Mouse (Mus musculus): Measurements from ENCODE around the gene Nipal3. TPM values are rescaled to one million over a fixed set of nuclear protein-coding genes. Genes with fewer than 3 reads are reported as not detected.

The Nipal3 gene
- 8.5 TPM for polyA plus RNA-seq (2014; fragmentation: Illumina TruSeq; extraction: RNeasy Lipid Tissue Mini Kit (QIAGEN cat#74804); ENCODE audit: low read depth, low replicate concordance)

DNA sequence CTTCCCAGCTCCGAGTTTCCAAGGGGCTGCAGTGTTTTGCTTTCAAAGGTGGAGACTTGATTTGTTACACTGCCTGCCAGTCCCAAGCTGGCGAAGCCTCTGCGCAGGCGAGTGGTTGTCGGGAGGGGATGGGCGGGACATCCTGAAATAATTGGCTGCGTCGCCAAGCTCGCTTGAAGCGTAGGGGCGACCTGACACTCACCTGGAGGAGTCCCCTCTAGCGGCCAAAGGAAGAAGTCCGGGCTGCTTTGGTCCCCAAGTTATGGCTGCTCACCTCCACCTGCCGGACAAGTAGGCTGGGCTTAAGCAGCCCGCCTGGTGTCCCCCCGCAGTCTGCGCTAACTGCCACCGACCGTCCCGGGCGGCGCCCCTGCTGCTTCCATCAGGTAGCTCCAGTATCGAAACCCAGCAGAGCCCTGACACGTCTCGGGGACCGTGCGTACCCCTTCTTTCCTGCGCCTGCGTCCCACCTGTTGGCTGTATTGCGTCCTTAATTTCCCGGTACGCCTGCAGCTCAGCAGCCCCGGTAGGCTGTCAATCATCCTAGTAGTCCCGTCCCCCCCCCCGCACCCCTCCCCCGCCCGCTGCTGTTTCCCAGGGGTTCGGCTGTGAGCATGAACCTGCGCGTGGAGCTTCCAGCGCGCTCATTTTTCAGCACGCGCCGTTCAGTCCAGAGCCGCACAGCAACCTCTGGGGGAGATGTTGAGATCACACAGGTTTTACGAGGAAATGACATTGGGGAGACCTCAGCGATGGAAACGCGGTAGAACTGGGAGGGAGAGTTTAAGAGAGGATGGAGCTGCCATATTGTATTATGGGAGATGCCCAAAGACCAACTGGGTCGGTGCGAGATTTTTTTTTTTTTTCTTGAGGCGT, at the start of gene Nipal3, which contains the start of gene Stpg1:
Nipal3 (minus strand) TSS at position 518 of the 876 bp plus-strand sequence.
Stpg1 (plus strand) TSS at position 270 of the 876 bp plus-strand sequence.

DNA sequence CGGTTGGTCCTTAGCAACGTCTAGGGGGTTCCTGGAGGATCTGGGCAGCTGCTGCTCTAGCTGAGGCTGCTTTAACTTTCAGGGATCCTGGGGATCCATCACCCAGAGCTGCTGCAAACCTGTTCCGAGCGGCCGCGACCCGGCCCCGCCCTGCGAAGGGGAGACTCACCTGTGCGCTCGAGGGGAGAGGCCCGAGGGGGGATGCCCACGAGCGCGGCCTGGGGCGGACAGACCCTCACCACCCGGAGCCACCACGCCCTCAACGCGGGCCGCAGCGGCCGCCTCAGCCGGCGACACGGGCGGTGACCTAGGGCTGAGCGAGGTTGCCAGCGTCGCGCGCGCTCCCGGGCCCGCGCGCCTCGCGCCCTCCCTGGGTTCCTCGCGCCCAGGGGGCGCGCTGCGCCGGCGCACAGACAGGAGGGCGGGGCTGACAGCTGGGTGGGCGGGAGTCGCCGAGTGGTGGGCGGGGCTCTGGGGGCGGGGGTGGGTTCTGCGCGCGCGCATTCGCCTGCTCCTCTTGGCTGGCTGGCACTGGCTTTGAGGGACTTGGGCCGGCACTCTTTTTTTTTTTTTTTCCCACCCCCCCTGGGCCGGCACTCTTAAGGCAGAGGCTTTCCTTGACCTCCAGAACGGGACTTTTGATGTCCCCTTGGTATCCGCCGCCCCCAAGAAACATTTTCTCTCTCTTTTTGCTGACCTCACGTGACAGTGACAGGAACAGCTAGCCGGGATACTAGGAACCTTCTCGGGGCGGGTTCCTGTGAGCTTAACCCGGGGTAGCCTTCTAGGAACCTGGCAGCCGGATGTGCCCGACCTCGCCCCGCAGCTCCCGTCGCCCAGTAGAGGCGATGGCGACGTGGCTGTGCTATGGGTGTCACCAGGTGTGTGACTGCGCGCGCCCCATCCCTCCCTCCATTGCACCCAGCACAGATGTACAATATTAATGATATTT, 61.1 kb downstream of the Nipal3 start, which contains the start of gene Rcan3:
Rcan3 (minus strand) TSS at position 411 of the 952 bp plus-strand sequence.

DNA sequence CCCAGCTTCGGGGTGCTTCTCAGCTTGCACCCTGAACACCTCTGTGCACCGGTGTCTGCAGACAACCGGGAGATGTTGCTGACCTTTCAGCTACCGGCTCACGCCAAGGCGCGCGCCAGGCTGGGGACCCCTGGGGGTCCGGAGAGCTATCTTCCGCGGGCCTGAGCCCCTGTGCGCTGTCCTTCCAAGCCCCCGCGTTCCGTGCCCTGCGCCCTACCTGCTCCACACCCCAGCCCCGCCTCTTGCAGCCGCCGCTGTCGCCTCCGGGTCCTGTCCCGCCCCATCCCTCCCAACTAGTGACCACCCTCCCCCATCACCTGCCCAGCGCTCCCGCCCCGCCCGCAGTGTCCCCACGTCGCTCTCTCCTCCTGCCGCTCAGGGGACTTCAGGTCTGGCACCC, 96.8 kb downstream of the Nipal3 start, which contains the start of gene Ncmap:
Ncmap (minus strand) TSS at position 237 of the 400 bp plus-strand sequence.

Other genes with a start within 250 kb of the Nipal3 start
- 113 TPM for gene Clic4, start 222.2 kb downstream of the Nipal3 start, polyA plus RNA-seq (2014; fragmentation: Illumina TruSeq; extraction: RNeasy Lipid Tissue Mini Kit (QIAGEN cat#74804); ENCODE audit: low read depth, low replicate concordance)
- gene Srrm1, start 141.7 kb downstream of the Nipal3 start, polyA plus RNA-seq (2014; fragmentation: Illumina TruSeq; extraction: RNeasy Lipid Tissue Mini Kit (QIAGEN cat#74804); ENCODE audit: low read depth, low replicate concordance), result 174 TPM
- gene Ncmap, start 96.8 kb downstream of the Nipal3 start, polyA plus RNA-seq (2014; fragmentation: Illumina TruSeq; extraction: RNeasy Lipid Tissue Mini Kit (QIAGEN cat#74804); ENCODE audit: low read depth, low replicate concordance), result 7.0 TPM
- 8.4 TPM for gene Rcan3, start 61.2 kb downstream of the Nipal3 start, polyA plus RNA-seq (2014; fragmentation: Illumina TruSeq; extraction: RNeasy Lipid Tissue Mini Kit (QIAGEN cat#74804); ENCODE audit: low read depth, low replicate concordance)
- gene Stpg1, start 248 bp downstream of the Nipal3 start, polyA plus RNA-seq (2014; fragmentation: Illumina TruSeq; extraction: RNeasy Lipid Tissue Mini Kit (QIAGEN cat#74804); ENCODE audit: low read depth, low replicate concordance), result 3.0 TPM
- not detected for gene Grhl3, start 78.6 kb upstream of the Nipal3 start, polyA plus RNA-seq (2014; fragmentation: Illumina TruSeq; extraction: RNeasy Lipid Tissue Mini Kit (QIAGEN cat#74804); ENCODE audit: low read depth, low replicate concordance)
- 4.7 TPM for gene Ifnlr1, start 191.2 kb upstream of the Nipal3 start, polyA plus RNA-seq (2014; fragmentation: Illumina TruSeq; extraction: RNeasy Lipid Tissue Mini Kit (QIAGEN cat#74804); ENCODE audit: low read depth, low replicate concordance)
- 0.48 TPM for gene Il22ra1, start 233.1 kb upstream of the Nipal3 start, polyA plus RNA-seq (2014; fragmentation: Illumina TruSeq; extraction: RNeasy Lipid Tissue Mini Kit (QIAGEN cat#74804); ENCODE audit: low read depth, low replicate concordance)

Data from adipose tissue, adult 10 weeks (tissue).